Mouse (Mus musculus) C2C12 (cell line): Measurements from ENCODE around the gene Gbp2b.

Experiments
- CEBPB ChIP-seq: IDR thresholded peaks from one replicate; pipeline ENCODE4 v1.6.1; 2011; ENCODE audit warnings: low read depth, mild to moderate bottlenecking, control low read depth, moderate library complexity
- CTCF ChIP-seq: IDR thresholded peaks from one replicate; pipeline ENCODE4 v1.5.1; 2011; ENCODE audit not compliant: control insufficient read depth, insufficient read depth, insufficient read length
- FOSL1 ChIP-seq: IDR thresholded peaks from one replicate; pipeline ENCODE4 v1.8.0; 2011; ENCODE audit warnings: mild to moderate bottlenecking, low read length; ENCODE audit not compliant: poor library complexity, insufficient read depth, severe bottlenecking
- MAX ChIP-seq: IDR thresholded peaks from one replicate; pipeline ENCODE4 v1.6.1; 2011; ENCODE audit warnings: mild to moderate bottlenecking, control low read depth
- MYOD1 ChIP-seq: IDR thresholded peaks from one replicate; pipeline ENCODE4 v1.6.1; 2011; ENCODE audit warnings: low read depth; ENCODE audit not compliant: control insufficient read depth, insufficient read length
- MYOG ChIP-seq: IDR thresholded peaks from one replicate; pipeline ENCODE4 v1.6.1; 2011; ENCODE audit not compliant: control insufficient read depth, insufficient read length; ENCODE audit errors: extremely low read depth
- USF1 ChIP-seq: IDR thresholded peaks from one replicate; pipeline ENCODE4 v1.6.1; 2011; ENCODE audit warnings: low read depth, mild to moderate bottlenecking, control low read depth, moderate library complexity

- TF ChIP-seq CTCF (no peak), USF1 (no peak), MYOD1 (no peak), MAX (no peak), MYOG (no peak), CEBPB (no peak), FOSL1 (no peak)
Measured at GRCm38 (mm10) chr3:142561045-142561646, 33.5 kb upstream of the Gbp2b start.
